Mouse (Mus musculus) kidney, adult 10 weeks (tissue): Measurements from ENCODE around the gene Olfr723. TPM values are rescaled to one million over a fixed set of nuclear protein-coding genes. Genes with fewer than 3 reads are reported as not detected.

Experiments
- polyA plus RNA-seq: library from polyadenylated mRNA; stranded (reverse); fragments of 350-450 nt; fragmentation: Illumina TruSeq; extraction: RNeasy Lipid Tissue Mini Kit (QIAGEN cat#74804); gene quantifications from one replicate; pipeline ENCODE4 v1.2.3, GENCODE M21; 2014; ENCODE audit warnings: low read depth, low replicate concordance

Gene Olfr723
- not detected for polyA plus RNA-seq

DNA sequence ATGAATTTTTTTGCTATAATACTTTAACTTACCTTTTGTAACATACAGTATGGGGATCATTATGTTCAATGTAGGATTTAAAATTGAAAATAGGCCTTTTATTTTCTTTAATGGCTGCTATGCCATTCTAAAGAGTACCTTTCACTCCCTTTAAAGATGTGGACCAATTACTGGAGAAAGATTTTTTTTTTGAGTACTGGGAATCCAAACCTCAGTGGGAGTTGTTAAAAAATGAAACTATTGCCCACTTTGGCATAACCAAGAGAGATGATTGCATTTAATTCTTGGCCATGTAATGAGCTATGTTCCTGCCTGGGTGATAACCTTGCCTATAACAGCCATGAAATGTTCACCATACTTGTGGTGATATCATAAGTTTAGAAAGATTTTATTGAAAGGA, at the start of gene Olfr723:
Olfr723 (minus strand) TSS at position 101 of the 400 bp plus-strand sequence.

DNA sequence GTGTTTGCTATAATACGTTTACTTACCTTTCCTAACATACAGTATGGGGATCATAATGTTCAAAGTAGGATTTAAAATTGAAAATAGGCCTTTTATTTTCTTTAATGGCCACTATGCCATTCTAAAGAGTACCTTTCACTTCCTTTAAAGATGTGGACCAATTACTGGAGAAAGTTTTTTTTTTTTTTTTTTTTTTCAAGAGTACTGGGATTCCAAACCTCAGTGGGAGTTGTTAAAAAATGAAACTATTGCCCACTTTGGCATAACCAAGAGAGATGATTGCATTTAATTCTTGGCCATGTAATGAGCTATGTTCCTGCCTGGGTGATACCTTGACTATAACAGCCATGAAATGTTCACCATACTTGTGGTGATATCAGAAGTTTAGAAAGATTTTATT, 31.6 kb upstream of the Olfr723 start, which contains the start of gene Olfr724:
Olfr724 (minus strand) TSS at position 101 of the 400 bp plus-strand sequence.

DNA sequence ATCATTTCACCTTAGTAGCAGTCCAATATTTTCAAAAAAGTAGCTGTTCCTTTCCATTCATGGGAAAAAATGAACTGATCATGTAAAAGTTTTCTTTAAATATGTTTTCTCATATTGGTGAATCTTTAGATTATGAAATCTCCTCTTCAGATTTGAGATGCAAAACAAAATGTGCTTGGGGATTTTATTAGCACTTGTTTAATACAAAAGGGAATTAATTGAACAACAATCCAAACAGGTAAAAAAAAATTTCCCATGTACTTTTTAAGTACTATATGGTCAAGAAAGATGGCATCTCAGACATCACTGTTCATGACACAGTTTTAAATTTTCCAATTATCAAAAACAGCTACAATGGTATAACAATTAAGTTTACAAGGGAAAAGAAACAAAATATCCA, 29.7 kb downstream of the Olfr723 start, which contains the start of gene Olfr722:
Olfr722 (minus strand) TSS at position 101 of the 400 bp plus-strand sequence.

Other genes with a start within 250 kb of the Olfr723 start
- 13.3 TPM for gene Armh4, start 148.4 kb downstream of the Olfr723 start, polyA plus RNA-seq
- not detected for gene Olfr722, start 29.8 kb downstream of the Olfr723 start, polyA plus RNA-seq
- gene Olfr724, start 31.5 kb upstream of the Olfr723 start, polyA plus RNA-seq, result not detected
- gene Olfr725, start 108.6 kb upstream of the Olfr723 start, polyA plus RNA-seq, result not detected
- gene Olfr726, start 159.2 kb upstream of the Olfr723 start, polyA plus RNA-seq, result not detected
- not detected for gene Olfr727, start 191.4 kb upstream of the Olfr723 start, polyA plus RNA-seq
- gene Olfr728, start 210.9 kb upstream of the Olfr723 start, polyA plus RNA-seq, result not detected
- gene Olfr729, start 221.1 kb upstream of the Olfr723 start, polyA plus RNA-seq, result not detected